Mouse (Mus musculus): ENCODE results near the gene Nipsnap3a. TPM values are rescaled to one million over a fixed set of nuclear protein-coding genes. Genes with fewer than 3 reads are reported as not detected.

Nipsnap3a gene
- total and polyA plus RNA-seq, 3 experiments, result not detected

DNA sequence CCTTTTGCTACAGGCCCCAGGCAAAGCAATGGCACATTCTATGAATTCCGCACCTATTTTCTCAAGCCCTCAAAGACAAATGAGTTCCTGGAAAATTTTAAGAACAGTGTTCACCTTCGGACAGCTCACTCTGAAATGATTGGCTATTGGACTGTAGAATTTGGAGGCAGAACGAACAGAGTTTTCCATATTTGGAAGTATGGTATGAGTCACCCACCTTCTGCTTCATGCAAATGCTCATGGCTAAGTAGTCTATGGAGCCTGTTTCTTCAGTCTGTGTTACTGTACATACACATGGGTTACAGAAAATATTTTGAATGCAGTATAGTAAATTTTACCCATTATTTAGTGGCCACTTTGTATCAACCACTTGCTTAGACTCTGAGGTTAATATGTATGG is 26.0 kb downstream of the Nipsnap3a start:
- Histone ChIP-seq H3K9me3 (replicated peaks) (peaks cover 19% of the 10 kb centered on the region), H3K36me3 (replicated peaks) (peaks cover 41% of the 10 kb centered on the region), H3K4me3 (ENCODE audit: low read depth, low read length) (no peak overlapping the region), H3K4me1 (ENCODE audit: insufficient read depth, low read depth, low read length) (peaks cover 10% of the 10 kb centered on the region), H3K27me3 (ENCODE audit: insufficient read depth, low read length) (no peaks in the 10 kb centered on the region)
- ATAC-seq (ENCODE audit: extremely low read depth, insufficient number of reproducible peaks, low FRiP score, poor library complexity, severe bottlenecking) (no peak), DNase-seq (ENCODE audit: low spot score) (no peak)
- TF ChIP-seq POLR2AphosphoS5 (IDR thresholded peaks at IDR 0.05; ENCODE audit: insufficient replicate concordance, low read depth, low read length), result no peak
- TF ChIP-seq CTCF (IDR thresholded peaks at IDR 0.05; ENCODE audit: low read depth, low read length), result no peak
- no peak for TF ChIP-seq GATA2 (IDR thresholded peaks at IDR 0.05; ENCODE audit: borderline replicate concordance, low read depth, low read length)
- TF ChIP-seq TAL1 (conservative IDR thresholded peaks at IDR 0.05; ENCODE audit: low read depth, low read length), result no peak

DNA sequence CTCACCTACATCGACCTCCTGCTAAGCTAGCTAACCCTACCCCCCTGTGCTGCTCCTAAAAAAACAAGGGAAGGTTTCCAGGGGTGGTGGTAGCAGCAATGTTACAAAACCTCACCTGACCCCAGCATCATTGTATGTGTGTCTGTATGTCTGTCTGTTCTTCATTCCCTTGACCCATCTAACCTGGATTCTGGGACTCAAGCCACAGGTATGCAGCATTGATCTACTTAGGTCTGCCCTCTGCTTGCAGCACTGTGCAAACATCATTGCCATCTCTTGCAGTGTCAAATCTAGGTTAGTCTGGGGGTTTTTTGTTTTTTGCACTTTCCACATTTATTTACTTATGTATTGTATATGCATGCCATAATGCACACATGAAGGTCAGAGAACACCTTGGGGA is 29.3 kb downstream of the Nipsnap3a start:
- H3K4me3 ChIP-seq (ENCODE audit: low read depth, low read length), result no peak overlapping the region
- H3K27me3 ChIP-seq (ENCODE audit: insufficient read depth, low read length), result no peaks in the 10 kb centered on the region
- peaks cover 19% of the 10 kb centered on the region for H3K9me3 ChIP-seq (replicated peaks)
- DNase-seq (ENCODE audit: low spot score) (no peak), ATAC-seq (ENCODE audit: extremely low read depth, insufficient number of reproducible peaks, low FRiP score, poor library complexity, severe bottlenecking) (no peak)
- no peaks in the 10 kb centered on the region for H3K4me1 ChIP-seq (ENCODE audit: insufficient read depth, low read depth, low read length)
- H3K36me3 ChIP-seq (replicated peaks), result peaks cover 61% of the 10 kb centered on the region
- TF ChIP-seq POLR2AphosphoS5 (IDR thresholded peaks at IDR 0.05; ENCODE audit: insufficient replicate concordance, low read depth, low read length) (no peak), CTCF (IDR thresholded peaks at IDR 0.05; ENCODE audit: low read depth, low read length) (no peak)

DNA sequence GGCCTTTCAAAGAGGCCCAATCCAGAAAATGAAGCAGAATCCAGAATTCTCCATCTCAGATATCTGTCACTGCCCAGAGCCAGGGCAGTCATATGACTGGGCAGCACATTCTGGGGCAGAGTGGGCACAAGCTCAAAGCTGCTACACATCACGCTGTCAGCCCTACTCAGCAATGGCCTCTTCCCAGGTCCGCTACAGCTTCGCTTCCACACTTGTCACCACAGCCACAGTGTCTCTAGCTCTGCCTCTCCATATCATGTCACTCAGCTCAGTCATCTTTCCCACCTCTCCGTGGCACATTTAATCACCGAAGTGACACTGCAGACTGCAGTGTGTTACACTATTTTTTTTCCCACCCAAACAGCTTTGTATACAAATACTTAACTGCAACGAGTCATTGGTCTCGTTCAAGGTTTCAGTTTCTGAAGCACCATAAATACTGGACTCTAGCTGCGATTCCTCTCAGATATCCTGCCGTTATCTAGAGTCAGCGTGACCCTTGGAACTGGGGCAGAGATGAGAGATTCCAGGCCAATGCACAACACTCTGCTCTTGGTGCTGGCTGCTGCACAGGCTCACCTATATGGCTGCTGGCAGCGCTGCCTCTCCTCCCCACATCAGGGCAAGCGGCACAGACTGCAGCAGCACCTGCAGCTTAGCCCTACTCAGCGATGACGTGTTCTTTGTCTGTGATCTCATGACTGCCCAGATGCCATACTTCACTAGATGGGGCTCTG is 34.3 kb downstream of the Nipsnap3a start:
- ATAC-seq (ENCODE audit: extremely low read depth, insufficient number of reproducible peaks, low FRiP score, poor library complexity, severe bottlenecking) (no peak), DNase-seq (ENCODE audit: low spot score) (no peak)
- H3K9me3 ChIP-seq (replicated peaks), result peaks cover under 1% of the 10 kb centered on the region

DNA sequence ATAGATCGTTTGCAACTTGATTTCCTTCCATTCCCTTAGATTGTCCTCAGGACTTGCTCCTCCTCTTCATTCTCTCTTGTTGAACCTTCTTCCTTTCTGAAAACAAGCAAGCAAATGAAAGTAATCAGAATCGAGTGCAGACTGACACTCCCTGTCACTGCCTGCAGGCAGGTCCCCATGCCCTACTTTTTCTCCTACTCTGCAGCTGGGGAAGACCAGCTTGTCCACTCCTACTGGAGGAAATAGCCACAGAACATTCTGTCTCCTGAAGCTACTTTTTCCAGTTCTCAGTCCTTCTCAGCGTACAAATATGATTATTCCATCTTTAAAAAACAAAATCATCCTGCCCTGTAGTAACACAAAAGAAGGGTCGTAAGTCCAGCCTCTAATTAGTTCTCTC is 35.3 kb downstream of the Nipsnap3a start:
- TF ChIP-seq POLR2AphosphoS5 (IDR thresholded peaks at IDR 0.05; ENCODE audit: insufficient replicate concordance, low read depth, low read length) (no peak), CTCF (IDR thresholded peaks at IDR 0.05; ENCODE audit: low read depth, low read length) (no peak), TAL1 (conservative IDR thresholded peaks at IDR 0.05; ENCODE audit: low read depth, low read length) (no peak), GATA1 (IDR thresholded peaks at IDR 0.05; ENCODE audit: borderline replicate concordance, low read length) (no peak), GATA2 (IDR thresholded peaks at IDR 0.05; ENCODE audit: borderline replicate concordance, low read depth, low read length) (no peak)
- no peak for DNase-seq (ENCODE audit: low spot score)
- Histone ChIP-seq H3K4me1 (ENCODE audit: insufficient read depth, low read depth, low read length) (0 out of 2 replicates have a peak, but pooled peaks cover 2% of the 10 kb centered on the region), H3K9me3 (replicated peaks) (no peaks in the 10 kb centered on the region), H3K36me3 (replicated peaks) (peaks cover 30% of the 10 kb centered on the region), H3K27me3 (ENCODE audit: insufficient read depth, low read length) (no peaks in the 10 kb centered on the region), H3K4me3 (ENCODE audit: low read depth, low read length) (no peak overlapping the region)
- ATAC-seq (ENCODE audit: extremely low read depth, insufficient number of reproducible peaks, low FRiP score, poor library complexity, severe bottlenecking), result no peak

More for the DNA sequence above, 34.3 kb downstream of the Nipsnap3a start:
- Histone ChIP-seq H3K36me3 (replicated peaks) (peaks cover 36% of the 10 kb centered on the region), H3K4me1 (ENCODE audit: insufficient read depth, low read depth, low read length) (no peaks in the 10 kb centered on the region), H3K4me3 (ENCODE audit: low read depth, low read length) (no peak overlapping the region), H3K27me3 (ENCODE audit: insufficient read depth, low read length) (no peaks in the 10 kb centered on the region)
- TF ChIP-seq POLR2AphosphoS5 (IDR thresholded peaks at IDR 0.05; ENCODE audit: insufficient replicate concordance, low read depth, low read length) (no peak), CTCF (IDR thresholded peaks at IDR 0.05; ENCODE audit: low read depth, low read length) (no peak), TAL1 (conservative IDR thresholded peaks at IDR 0.05; ENCODE audit: low read depth, low read length) (no peak), GATA1 (IDR thresholded peaks at IDR 0.05; ENCODE audit: borderline replicate concordance, low read length) (no peak)

DNA sequence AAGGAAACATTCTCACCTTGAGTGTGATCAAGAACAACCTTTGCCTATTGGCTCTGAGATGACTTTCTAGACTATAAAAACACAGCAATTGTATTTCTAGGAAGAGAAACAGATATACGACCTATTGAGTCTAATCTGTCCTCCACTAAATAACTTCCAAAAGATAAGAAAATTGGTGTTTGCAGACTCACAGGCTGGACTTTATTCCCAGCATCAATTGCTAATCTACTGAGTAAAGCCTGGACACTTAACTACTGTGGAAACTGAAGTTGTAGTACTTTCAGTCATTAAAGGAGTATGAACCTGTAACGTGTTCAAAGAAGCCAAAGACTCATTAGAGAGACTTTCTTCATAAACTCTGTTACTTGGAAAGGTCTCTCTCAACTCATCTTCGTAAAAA is 38.7 kb downstream of the Nipsnap3a start:
- ATAC-seq (ENCODE audit: extremely low read depth, insufficient number of reproducible peaks, low FRiP score, poor library complexity, severe bottlenecking), result no peak
- Histone ChIP-seq H3K27me3 (ENCODE audit: insufficient read depth, low read length) (no peaks in the 10 kb centered on the region), H3K9me3 (replicated peaks) (no peaks in the 10 kb centered on the region), H3K4me1 (ENCODE audit: insufficient read depth, low read depth, low read length) (0 out of 2 replicates have a peak, but pooled peaks cover 2% of the 10 kb centered on the region), H3K4me3 (ENCODE audit: low read depth, low read length) (no peak overlapping the region), H3K36me3 (replicated peaks) (peaks cover 20% of the 10 kb centered on the region)
- DNase-seq (ENCODE audit: low spot score), result no peak
- TF ChIP-seq TAL1 (conservative IDR thresholded peaks at IDR 0.05; ENCODE audit: low read depth, low read length) (no peak), CTCF (IDR thresholded peaks at IDR 0.05; ENCODE audit: low read depth, low read length) (no peak), GATA1 (IDR thresholded peaks at IDR 0.05; ENCODE audit: borderline replicate concordance, low read length) (no peak)

DNA sequence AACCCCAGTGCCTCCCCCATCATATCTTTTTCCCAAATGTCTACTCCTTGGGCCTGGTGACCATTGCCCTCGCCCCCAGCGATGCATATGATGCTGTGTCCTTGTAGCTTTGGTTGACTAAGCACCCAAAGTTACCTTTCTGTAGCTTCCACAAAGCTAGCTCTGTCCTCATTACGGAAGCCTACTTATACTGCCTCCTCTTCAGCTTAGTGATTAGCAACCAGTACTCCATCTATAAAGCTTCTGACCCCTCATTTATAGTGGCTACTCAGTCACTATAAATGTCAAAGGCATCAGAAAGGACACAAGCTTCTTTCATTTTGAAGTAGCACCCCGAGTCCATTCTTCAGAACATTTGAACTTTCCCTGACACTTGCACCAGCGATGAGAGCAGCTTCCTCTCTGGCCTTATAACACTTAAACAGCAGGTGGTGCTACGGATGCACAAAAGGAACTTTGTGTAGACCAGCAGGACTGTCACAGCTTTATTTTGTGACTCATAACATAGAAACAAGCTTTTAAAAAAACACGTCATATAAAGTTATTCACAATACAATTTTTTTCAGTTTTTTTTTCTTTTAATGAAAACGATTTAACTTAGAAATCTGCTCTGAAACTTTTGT is 41.4 kb downstream of the Nipsnap3a start:
- DNase-seq (ENCODE audit: low spot score) (no peak), ATAC-seq (ENCODE audit: extremely low read depth, insufficient number of reproducible peaks, low FRiP score, poor library complexity, severe bottlenecking) (no peak)
- Histone ChIP-seq H3K9me3 (replicated peaks) (no peaks in the 10 kb centered on the region), H3K36me3 (replicated peaks) (peaks cover 35% of the 10 kb centered on the region), H3K4me3 (ENCODE audit: low read depth, low read length) (no peak overlapping the region), H3K27me3 (ENCODE audit: insufficient read depth, low read length) (no peaks in the 10 kb centered on the region), H3K4me1 (ENCODE audit: insufficient read depth, low read depth, low read length) (0 out of 2 replicates have a peak, but pooled peaks cover 2% of the 10 kb centered on the region)
- TF ChIP-seq CTCF (IDR thresholded peaks at IDR 0.05; ENCODE audit: low read depth, low read length) (no peak), GATA2 (IDR thresholded peaks at IDR 0.05; ENCODE audit: borderline replicate concordance, low read depth, low read length) (no peak), TAL1 (conservative IDR thresholded peaks at IDR 0.05; ENCODE audit: low read depth, low read length) (no peak), GATA1 (IDR thresholded peaks at IDR 0.05; ENCODE audit: borderline replicate concordance, low read length) (no peak), POLR2AphosphoS5 (IDR thresholded peaks at IDR 0.05; ENCODE audit: insufficient replicate concordance, low read depth, low read length) (no peak)

Data from G1E (cell line).